Mouse (Mus musculus) G1E (cell line): Measurements from ENCODE around the gene Gpr39.

Experiments used
- CTCF ChIP-seq: IDR thresholded peaks from 2 replicates; pipeline ENCODE4 v1.5.1; 2012; ENCODE audit warnings: low read depth, low read length, inconsistent platforms, mixed read lengths
- GATA1 ChIP-seq: IDR thresholded peaks from 2 replicates; pipeline ENCODE4 v1.6.1; 2012; ENCODE audit warnings: borderline replicate concordance, low read length, inconsistent platforms, mixed read lengths
- GATA2 ChIP-seq: IDR thresholded peaks from 2 replicates; pipeline ENCODE4 v1.6.1; 2012; ENCODE audit warnings: low read depth, low read length, inconsistent platforms, borderline replicate concordance
- POLR2AphosphoS5 ChIP-seq: IDR thresholded peaks from 2 replicates; pipeline ENCODE4 v1.6.1; 2012; ENCODE audit warnings: low read depth, low read length, inconsistent platforms; ENCODE audit not compliant: insufficient replicate concordance
- TAL1 ChIP-seq: conservative IDR thresholded peaks from 2 replicates; pipeline ENCODE4 v1.6.1; 2012; ENCODE audit warnings: low read depth, low read length, inconsistent platforms, mixed read lengths

- TF ChIP-seq CTCF (no peak), TAL1 (no peak), GATA1 (no peak), POLR2AphosphoS5 (no peak), GATA2 (no peak)
Observed at GRCm38 (mm10) chr1:125837507-125837906, 160.7 kb downstream of the Gpr39 start.
